Mouse (Mus musculus): Measurements from ENCODE around the gene Ryr2.

Ryr2 gene

DNA sequence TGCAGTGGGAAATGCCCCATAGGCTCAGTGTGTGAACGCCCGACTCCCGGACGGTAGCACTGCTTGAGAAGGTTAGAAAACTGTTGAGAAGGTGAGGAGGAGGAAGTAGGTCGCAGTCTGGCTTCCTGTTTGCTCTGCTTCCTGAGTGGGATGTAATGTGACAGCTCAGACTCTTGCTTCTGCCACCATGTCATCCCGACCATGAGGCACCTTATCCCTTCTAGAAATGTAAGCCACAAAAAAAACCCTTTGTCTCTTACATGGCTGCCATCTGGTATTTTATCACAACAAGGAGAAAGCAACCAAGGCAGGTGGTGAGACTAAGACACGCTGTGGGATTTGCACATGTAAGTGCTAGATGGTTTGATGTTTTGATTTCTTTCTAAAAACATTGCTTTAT, 12.2 kb downstream of the Ryr2 start:
- DNase-seq (ENCODE audit: low spot score): no peak

GRCm38 (mm10) chr13:12093146-12093545, 13.6 kb downstream of the Ryr2 start:
- no peak for DNase-seq (ENCODE audit: low spot score)

DNA sequence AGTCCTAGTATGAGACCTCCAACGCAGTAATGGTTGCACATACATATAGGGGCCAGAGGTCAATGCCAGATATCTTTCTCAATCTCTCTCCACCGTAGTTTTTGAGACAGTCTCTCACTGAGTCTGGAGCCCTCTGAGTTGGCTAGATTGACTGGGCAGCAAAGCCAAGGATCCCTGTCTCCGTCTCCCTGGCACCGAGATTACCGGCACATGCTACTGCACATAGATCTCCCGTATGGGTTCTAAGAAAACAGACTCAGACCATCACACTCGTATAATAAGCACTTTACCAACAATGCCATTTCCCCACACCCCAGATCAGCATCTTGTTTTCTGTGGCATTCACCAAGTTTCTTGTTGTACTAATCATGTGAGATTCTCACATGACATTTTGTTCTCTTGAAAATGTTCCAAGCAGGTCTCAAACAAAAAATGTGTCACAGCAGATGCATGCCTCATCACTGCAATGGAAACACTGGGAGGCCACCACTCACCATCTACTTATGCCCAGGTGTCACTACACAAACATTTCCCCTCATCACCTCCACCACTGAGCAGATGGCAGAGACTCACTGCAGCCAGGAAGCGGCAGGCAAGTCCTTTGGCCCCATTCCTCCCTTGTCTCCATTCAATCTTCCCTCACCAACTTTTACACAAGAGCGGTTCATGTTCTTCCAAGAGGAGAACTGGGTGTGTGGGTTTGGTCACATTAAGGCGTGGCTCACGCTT, 14.2 kb downstream of the Ryr2 start:
- DNase-seq (ENCODE audit: low spot score): no peak

GRCm38 (mm10) chr13:12084112-12084475, 22.7 kb downstream of the Ryr2 start:
- DNase-seq (ENCODE audit: low spot score): no peak

DNA sequence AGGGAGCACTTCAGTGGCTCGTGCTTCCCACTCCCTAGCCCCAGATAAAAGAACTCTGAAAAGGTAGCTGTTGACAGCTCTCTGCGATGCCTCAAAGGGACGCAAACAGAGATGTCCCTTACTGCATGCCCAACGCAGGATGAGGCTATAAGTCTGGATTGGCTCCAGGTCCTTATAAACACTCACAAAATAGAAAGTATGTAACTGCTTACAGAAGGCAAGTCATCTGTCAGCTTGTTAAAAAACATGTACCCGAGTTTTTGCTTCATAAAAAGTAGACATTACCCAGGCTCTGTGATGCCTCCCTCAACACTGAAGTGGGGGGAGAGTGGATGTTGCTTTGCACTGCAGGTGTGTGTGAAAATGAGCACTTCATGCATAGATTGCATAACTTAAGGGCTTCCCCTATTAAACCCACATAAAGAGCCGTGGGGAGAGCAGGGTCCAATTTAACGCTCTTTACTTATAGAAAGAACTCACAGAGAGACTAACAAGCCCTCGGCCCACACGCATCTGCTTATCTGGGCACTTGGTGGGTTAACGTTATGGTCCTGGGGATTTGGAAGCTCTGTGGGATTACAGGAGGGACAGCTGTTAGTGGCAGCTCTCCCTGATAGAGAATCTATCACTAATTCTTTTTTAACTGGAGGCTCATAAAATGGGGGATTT, 23.2 kb downstream of the Ryr2 start:
- DNase-seq (ENCODE audit: low spot score): no peak

DNA sequence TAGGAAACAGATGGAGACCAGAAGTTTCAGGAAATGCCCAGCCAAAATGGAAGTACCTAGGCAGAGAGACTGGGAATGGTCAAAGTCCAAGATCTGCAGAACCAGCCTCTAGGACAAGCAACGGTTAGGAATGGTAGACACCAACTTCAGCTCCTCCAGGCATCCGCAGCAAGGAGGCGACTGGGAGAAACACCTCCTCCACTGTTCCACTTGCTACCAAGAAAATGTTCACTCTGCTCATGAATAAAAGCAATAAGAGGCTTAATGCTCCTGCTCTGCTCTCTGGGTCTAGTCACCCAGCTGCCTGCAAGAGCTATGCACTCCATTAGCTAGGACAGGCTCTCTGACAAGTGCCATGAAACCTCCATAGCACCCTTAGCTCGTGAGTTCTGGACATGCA, 26.2 kb downstream of the Ryr2 start:
- peak; percentile 33 for DNase-seq (ENCODE audit: low spot score)

- DNase-seq (ENCODE audit: low spot score): no peak
Measured at GRCm38 (mm10) chr13:12079536-12079935, 27.2 kb downstream of the Ryr2 start.

GRCm38 (mm10) chr13:12074897-12075296, 31.8 kb downstream of the Ryr2 start:
- no peak for DNase-seq (ENCODE audit: low spot score)

DNA sequence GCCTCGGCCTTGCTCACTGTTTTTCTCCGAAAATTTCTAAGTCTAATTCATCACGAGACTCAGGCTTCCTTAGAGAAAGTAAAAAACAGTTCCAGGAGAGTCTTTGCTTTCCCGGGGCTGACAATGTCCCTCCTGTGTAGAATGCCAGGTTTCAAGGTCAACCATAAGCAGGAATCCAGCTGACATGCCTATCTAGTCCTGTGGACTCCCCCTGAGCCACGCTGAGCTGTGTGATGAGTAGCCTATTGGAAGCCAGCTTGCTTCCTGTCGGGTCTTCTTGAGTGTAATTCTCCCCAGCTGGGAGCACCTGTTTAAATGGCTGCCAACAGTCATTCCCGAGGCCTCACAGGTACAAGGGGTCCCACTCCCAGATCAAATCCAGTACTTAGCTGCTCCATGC, 34.2 kb downstream of the Ryr2 start:
- DNase-seq (ENCODE audit: low spot score): no peak

- DNase-seq (ENCODE audit: low spot score): no peak
Measured at GRCm38 (mm10) chr13:12072112-12072511, 34.6 kb downstream of the Ryr2 start.

GRCm38 (mm10) chr13:12070157-12071129, 36.3 kb downstream of the Ryr2 start:
- DNase-seq (ENCODE audit: low spot score): no peak

DNA sequence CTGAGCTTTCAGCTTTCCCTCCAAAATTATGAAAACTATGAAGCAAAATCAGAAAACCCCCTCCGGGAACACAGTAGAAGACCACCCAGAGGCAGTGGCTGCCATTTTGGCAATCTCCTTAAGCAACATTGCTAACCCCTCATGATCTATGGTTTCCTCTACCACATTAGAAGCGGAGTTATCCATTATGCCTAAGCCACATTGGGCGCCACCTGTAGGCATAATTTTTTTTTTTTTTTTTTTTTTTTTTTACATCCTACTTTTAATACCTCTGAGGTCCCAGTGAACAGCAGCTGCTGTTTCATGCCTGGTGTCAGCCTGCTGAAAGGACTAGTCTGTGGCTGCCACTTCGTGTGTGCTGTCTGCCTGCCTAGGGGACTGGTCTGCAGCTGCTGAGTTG, 42.2 kb downstream of the Ryr2 start:
- DNase-seq (ENCODE audit: low spot score): no peak

DNA sequence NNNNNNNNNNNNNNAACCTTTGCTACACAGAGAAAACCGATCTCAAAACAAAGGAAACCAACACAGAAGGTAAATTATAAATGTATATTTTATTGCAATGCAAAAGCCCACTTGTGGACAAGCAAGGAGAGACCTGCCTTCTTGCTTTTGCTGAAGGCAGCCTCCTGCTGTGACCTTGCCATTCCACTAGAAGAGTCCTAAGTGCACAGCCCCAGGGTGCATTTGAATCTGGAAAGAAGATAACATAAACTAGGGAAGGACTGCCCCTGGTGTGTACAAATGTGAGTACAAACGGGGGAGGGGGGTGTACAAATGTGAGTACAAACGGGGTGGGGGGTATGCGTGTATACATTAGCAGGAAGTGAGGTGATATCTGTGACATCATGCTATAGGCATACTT, 43.2 kb downstream of the Ryr2 start:
- DNase-seq (ENCODE audit: low spot score): no peak

- DNase-seq (ENCODE audit: low spot score): no peak
Measured at GRCm38 (mm10) chr13:12057357-12057771, 49.4 kb downstream of the Ryr2 start.

GRCm38 (mm10) chr13:12055913-12056312, 50.8 kb downstream of the Ryr2 start:
- no peak for DNase-seq (ENCODE audit: low spot score)

DNA sequence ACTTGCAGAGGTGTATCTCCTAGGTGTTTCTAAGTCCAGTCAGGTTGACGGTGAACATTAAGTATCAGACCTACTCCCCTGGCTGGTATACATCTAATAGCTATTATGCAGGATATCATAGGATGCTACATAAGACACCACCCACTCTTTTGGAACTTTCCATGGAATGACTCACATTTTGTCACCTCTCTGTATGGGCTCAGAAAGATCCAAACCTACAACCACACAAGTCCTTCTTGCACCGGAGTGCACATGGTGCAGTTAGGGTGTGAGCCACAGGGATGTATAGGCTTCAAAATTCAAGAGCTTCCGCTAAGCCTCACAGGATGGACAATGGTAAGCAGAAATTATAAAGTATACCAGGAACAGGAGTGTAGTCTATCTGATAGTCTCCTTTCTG, 52.8 kb downstream of the Ryr2 start:
- DNase-seq (ENCODE audit: low spot score): no peak

DNA sequence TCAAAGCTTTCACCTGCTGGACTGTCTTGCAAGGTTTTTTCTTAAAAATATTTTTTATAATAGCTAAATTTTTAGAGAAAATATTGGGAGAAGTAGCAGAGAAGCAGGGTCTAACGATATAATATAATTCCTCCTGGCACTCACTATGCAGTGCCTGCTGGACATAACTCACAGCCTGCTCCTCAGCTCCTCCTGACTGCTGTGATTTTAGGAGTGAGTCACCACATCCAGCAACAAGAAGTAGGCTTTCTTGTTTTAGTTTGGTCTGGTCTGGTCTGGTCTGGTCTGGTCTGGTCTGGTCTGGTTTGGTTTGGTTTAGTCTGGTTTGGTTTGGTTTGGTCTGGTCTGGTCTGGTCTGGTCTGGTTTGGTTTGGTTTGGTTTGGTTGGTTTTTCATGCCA, 55.9 kb downstream of the Ryr2 start:
- no peak for DNase-seq (ENCODE audit: low spot score)

DNA sequence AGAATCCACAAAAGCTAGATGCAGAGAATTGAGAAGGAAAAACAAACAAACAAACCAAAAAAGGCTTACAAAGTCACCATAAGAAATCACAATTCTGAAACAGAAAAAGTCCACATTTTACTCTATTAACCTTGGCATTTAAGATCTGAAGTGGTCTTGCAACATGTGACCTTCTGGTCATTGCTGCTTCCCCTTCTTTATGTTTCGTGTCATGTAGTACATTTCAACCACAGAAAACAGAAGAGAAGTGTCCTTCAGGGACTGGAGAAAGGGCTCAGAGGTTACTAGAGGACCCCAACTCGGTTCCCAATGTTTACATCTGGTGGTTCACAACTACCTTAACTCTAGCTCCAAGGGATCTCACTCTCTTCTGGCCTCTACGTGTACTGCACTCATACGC, 59.7 kb downstream of the Ryr2 start:
- no peak for DNase-seq (ENCODE audit: low spot score)

DNA sequence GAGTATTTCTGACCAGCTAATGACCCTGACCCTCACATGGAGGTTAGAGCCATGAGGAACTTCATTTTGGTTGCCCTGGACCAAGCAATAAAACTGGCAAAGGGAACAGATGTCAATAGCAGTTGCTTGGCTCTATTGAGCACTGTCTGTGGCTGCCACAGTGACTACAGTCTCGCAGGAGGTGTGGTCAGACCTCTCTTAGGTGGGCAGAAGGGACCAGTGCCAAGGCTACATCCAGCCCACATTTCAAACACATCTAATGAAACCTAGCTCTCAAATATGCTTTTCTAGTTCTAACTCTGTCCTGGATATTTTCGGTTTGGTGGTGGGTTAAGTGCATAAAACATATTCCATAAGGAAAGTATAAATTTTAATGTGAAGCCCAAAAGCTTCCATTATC, 62.0 kb downstream of the Ryr2 start:
- DNase-seq (ENCODE audit: low spot score): no peak

- DNase-seq (ENCODE audit: low spot score): no peak
Measured at GRCm38 (mm10) chr13:12042891-12043491, 63.8 kb downstream of the Ryr2 start.

- DNase-seq (ENCODE audit: low spot score): peak; percentile 42
Measured at GRCm38 (mm10) chr13:12039967-12040366, 66.8 kb downstream of the Ryr2 start.

DNA sequence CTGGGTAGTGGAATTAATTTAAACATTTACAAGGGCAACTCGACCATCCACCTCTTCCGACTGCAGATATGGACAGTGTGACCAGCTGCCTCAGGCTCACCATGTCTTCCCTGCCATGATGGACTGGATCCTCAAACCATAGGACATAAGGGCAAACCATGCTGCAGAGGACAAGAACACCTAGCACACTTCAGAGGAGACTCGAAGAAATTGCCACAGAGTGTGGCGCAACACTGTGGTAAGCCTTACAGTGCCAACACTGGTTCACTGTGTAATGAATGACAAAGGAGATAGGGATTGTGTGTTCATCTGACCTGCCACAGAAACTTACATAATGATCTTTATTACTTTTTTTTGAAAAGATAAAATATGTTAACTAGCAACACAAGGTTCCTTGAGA, 68.1 kb downstream of the Ryr2 start:
- no peak for DNase-seq (ENCODE audit: low spot score)
